Mouse (Mus musculus) intestine, embryonic 16.5 days (tissue): ENCODE measurements around the gene Gm10228. TPM values are rescaled to one million over a fixed set of nuclear protein-coding genes. Genes with fewer than 3 reads are reported as not detected.

Experiments
- polyA plus RNA-seq: library from polyadenylated mRNA; unstranded; fragments of >200 nt; fragmentation: Nextera tagmentation; extraction: Ambion mirVana; gene quantifications from 2 replicates; pipeline ENCODE4 v1.2.1, GENCODE M21; 2015

The Gm10228 gene
- polyA plus RNA-seq, 1 experiment from 2014 or later = not detected

Other genes with a start within 250 kb of the Gm10228 start
- gene Gm20741, start 229.3 kb downstream of the Gm10228 start, polyA plus RNA-seq = not detected in 2 replicates
- not detected in 2 replicates for gene Krtap15, start 221.3 kb downstream of the Gm10228 start, polyA plus RNA-seq
- not detected in 2 replicates for gene Krtap14, start 215.3 kb downstream of the Gm10228 start, polyA plus RNA-seq
- gene Krtap19-1, start 172.1 kb downstream of the Gm10228 start, polyA plus RNA-seq = not detected in 2 replicates
- not detected in 2 replicates for gene Krtap19-2, start 167.2 kb downstream of the Gm10228 start, polyA plus RNA-seq
- not detected in 2 replicates for gene Krtap19-3, start 163.4 kb downstream of the Gm10228 start, polyA plus RNA-seq
- not detected in 2 replicates for gene Krtap19-4, start 156.4 kb downstream of the Gm10228 start, polyA plus RNA-seq
- not detected in 2 replicates for gene Krtap19-5, start 145.0 kb downstream of the Gm10228 start, polyA plus RNA-seq
- gene Krtap19-9b, start 109.2 kb downstream of the Gm10228 start, polyA plus RNA-seq = not detected in 2 replicates
- gene Krtap16-3, start 78.6 kb downstream of the Gm10228 start, polyA plus RNA-seq = not detected in 2 replicates
- gene Krtap22-2, start 30.7 kb downstream of the Gm10228 start, polyA plus RNA-seq = not detected in 2 replicates
- gene Gm10229, start 26.2 kb downstream of the Gm10228 start, polyA plus RNA-seq = not detected in 2 replicates
- gene Krtap6-1, start 9.8 kb downstream of the Gm10228 start, polyA plus RNA-seq = not detected in 2 replicates
- not detected in 2 replicates for gene Krtap6-5, start 6.4 kb upstream of the Gm10228 start, polyA plus RNA-seq
- not detected in 2 replicates for gene 1110025L11Rik, start 22.5 kb upstream of the Gm10228 start, polyA plus RNA-seq
- not detected in 2 replicates for gene Krtap6-3, start 42.5 kb upstream of the Gm10228 start, polyA plus RNA-seq
- gene Gm6358, start 99.4 kb upstream of the Gm10228 start, polyA plus RNA-seq = not detected in 2 replicates
- gene Gm10061, start 109.6 kb upstream of the Gm10228 start, polyA plus RNA-seq = not detected in 2 replicates
- gene Gm9789, start 116.5 kb upstream of the Gm10228 start, polyA plus RNA-seq = not detected in 2 replicates
- not detected in 2 replicates for gene Gm7735, start 128.0 kb upstream of the Gm10228 start, polyA plus RNA-seq
- not detected in 2 replicates for gene 1110057P08Rik, start 133.3 kb upstream of the Gm10228 start, polyA plus RNA-seq
- gene Krtap20-2, start 164.4 kb upstream of the Gm10228 start, polyA plus RNA-seq = not detected in 2 replicates